Mouse (Mus musculus): ENCODE results near the gene Cdc5l.

- no peak for TF ChIP-seq CTCF (IDR thresholded peaks at IDR 0.05; ENCODE audit: control insufficient read depth, insufficient read depth, low read length)
- no peak for TF ChIP-seq POLR2A (IDR thresholded peaks at IDR 0.05; ENCODE audit: borderline replicate concordance, control insufficient read depth, low read depth, low read length)
Observed at GRCm38 (mm10) chr17:45458516-45458915, 25.0 kb upstream of the Cdc5l start.
